Mouse (Mus musculus): ENCODE results near the gene Tgfbr3l.

Tgfbr3l gene

DNA sequence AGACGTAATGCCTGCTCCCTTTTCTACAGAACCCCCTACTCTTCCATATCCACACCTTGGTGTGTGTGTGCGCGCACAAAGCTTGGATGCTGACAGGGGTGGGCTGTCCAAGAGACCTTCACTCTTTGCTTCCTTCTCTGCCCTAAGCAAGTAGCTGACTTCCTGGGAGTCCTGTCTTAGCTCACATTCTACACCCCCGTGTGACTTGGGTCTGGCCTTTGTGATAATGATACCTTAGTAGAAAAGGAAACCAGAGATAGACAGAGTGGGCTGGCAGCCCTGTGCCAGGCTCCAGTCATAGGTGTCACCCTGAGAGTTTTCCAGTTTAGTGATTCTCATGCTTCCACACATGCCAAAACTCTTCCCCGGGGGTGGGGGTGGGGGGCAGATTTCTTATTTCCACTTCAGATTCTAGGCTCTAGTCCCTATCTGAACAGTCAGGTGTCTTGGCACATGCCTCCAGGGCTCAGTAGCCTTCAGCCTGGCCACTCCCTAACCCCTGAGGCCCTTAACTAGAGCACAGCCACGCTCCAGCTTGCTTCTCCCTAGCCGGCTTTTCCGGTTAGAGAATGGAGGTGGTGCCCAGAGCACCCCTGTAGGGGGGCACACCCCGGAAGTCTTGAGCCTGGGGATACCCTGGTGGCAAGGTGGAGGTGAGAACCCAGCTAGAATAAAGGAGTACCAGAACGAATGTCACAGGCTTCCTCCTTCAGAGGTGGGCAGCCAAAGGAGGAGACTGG is 17.2 kb upstream of the Tgfbr3l start:
- in situ Hi-C loops (cut with MboI; ENCODE audit: unreplicated experiment in 2 of 2): loop anchor here (25.0 kb wide), 1 partner anchor 718 kb away; the partner anchor contains the start of genes Mcoln1 (in 2 of the 2) and Pnpla6 (in 2 of the 2)

DNA sequence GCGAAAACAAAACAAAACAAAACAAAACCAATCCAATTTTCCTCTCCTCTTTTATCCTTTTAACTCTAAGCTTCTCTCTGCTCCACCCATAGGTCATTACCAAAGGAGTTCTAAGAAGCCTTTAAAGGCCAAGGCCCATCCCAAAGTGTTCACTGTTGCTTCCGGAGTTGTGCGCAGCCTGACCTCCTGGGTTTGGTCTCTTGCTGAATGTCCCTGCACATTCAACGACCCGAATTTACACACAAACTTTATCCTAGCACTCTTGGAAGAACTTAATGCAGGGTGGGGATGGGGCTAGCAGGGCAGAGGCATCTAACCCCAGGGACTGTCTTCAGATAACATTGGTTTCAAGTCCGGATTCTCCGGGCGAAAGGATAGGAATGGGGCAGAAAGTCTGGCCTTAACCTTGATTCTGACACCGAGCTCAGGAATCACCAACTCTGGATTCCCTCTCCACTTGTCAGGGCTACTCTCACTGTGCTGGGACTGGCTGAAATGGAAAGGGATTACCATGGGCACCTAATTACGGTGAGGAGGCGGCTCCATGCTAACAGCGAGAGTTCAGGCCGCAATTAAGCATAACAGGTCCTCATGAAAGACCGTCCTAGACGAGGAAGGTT is 10.1 kb upstream of the Tgfbr3l start:
- in situ Hi-C loops (cut with MboI; ENCODE audit: unreplicated experiment in 2 of 2): loop anchor here (25.0 kb wide), 1 partner anchor 726 kb away; the partner anchor contains the start of genes Mcoln1 (in 2 of the 2) and Pnpla6 (in 2 of the 2)

DNA sequence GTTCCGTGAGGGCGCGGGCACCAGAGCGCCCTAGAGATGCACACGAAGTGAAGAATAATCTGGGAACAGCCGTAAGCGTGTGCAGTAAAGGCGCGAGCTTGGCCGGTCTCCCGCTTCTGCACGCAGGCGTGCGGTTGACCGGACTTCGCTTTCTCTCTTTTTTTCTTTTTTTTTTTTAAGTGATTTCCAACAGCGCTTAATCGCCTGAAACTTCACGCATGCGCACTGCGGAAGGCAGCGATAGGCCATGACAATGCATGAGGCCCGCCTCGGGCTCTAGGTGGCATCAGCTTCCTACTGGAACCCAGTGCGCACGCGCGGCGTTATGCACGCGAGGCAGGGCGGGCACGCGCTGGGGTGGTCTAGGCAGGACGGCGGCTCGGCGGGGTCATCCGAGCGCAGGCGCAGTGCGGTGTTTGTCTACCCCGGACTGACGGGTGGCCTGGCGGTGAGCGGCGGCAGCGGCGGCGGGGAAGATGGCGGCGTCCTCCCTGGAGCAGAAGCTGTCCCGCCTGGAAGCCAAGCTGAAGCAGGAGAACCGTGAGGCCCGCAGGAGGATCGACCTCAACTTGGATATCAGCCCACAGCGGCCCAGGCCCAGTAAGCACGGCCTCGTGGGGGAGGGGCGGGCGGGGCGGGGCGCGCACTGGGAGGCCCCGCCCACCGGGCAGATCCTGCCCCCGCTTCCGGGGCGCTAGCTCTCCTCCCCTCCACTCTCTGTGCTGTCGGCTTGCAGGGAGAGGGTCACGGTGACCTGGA is 9.4 kb upstream of the Tgfbr3l start, which contains the start of the genes Map2k7 and Gm49320:
Gene Map2k7 (plus strand): TSS at position 307 of the 759 bp plus-strand sequence.
Gene Gm49320 (plus strand): TSS at position 432 of the 759 bp plus-strand sequence.
- in situ Hi-C loops (cut with MboI; ENCODE audit: unreplicated experiment in 2 of 2): loop anchor here (25.0 kb wide), 1 partner anchor 726 kb away; the partner anchor contains the start of genes Mcoln1 (in 2 of the 2) and Pnpla6 (in 2 of the 2)

DNA sequence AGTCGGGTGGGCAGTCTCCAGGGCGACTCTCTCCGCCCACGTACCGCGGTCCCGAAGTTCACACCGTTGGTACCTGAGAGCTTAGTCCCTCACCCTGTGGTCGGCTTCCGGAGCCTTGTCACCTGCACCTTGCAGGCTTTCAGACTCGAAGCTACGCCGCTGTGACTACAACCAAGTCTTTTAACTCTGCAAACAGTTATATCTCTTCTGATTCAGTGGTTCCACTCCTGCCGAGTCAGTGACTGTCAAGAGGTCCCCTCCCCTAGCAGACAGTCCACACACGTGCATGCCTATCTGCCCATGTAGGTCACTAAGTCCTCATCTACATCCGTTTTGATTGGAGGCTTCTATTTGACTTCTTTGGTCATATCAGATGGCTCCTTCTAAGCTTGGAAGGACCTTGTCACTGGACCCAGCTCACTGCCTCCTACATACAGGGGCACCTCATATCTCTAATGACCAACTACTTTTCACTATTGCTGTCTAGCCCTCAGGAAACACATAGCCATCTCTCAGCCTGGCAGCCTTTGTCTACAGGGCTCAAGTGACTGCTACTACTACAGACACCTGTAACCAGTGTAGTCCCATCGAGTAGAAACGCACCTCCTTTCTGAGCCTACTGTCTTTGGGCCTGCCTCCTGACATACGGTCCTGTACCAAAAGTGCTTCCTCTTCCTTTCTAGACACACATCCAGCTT is 8.7 kb upstream of the Tgfbr3l start:
- in situ Hi-C loops (cut with MboI; ENCODE audit: unreplicated experiment in 2 of 2): loop anchor here (25.0 kb wide), 1 partner anchor 727 kb away; the partner anchor contains the start of genes Mcoln1 (in 2 of the 2) and Pnpla6 (in 2 of the 2)

DNA sequence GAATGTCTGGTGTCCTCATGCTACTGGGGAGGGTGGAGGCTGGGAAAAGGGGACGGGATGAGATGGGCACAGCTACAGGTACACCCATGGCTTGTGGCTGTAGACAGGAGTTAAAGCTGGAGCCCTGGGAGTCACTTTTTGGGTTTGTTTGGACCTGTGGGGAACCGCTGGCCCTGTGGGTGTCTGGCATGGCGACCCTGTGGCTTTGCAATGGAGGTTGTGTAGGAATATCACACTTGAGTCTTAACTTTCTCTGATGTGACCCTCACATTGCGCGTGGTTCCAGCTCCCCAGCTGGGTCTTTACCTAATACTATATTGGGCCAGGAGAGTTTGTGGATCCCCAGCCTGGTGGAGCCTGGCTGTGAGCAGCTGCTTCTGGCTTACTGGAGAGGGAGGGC is 3.0 kb upstream of the Tgfbr3l start:
- in situ Hi-C loops (cut with MboI; ENCODE audit: unreplicated experiment in 2 of 2): loop anchor here (10.0 to 25.0 kb wide), 2 partner anchors 430 to 733 kb away; partner anchors contain the start of genes Mcoln1 (in 2 of the 2) and Pnpla6 (in 2 of the 2)

DNA sequence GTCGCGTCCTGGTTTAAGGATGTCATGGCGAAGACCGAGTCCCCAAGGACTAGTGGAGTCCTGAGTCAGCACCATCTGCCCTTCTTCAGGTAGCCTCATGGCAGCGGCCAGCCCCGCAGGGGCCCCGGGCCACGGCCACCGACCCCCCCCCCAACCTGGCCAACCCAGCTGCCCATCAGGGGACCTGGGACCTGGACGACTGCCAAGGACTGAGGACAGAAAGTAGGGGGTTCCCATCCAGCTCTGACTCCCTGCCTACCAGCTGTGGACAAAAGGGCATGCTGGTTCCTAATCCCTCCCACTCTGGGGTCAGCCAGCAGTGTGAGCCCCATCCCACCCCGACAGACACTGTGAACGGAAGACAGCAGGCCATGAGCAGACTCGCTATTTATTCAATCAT is 2.3 kb upstream of the Tgfbr3l start:
- in situ Hi-C loops (cut with MboI; ENCODE audit: unreplicated experiment in 2 of 2): loop anchor here (10.0 to 25.0 kb wide), 2 partner anchors 429 to 733 kb away; partner anchors contain the start of genes Mcoln1 (in 2 of the 2) and Pnpla6 (in 2 of the 2)

DNA sequence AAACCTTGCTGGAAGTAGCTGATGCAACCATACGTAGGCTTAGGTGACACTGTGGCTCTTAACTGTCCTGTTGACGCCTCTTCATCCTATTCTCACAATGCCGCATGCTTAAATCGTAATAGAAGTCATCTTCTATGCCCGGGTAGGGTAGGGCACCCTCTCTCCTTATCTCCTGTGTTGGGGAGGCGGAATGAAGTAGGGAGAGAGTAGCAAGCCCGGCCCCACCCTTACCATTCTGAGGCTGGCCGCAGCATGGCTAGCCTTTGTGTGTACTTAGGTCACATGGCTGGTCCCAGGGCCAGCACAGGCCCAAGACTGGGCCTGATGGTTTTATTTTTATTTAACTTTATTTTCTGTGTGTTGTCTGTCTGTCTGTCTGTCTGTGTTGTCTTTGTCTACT is 773 bp upstream of the Tgfbr3l start:
- in situ Hi-C loops (cut with MboI; ENCODE audit: unreplicated experiment in 2 of 2): loop anchor here (10.0 to 25.0 kb wide), 2 partner anchors 428 to 735 kb away; partner anchors contain the start of genes Mcoln1 (in 2 of the 2) and Pnpla6 (in 2 of the 2)

DNA sequence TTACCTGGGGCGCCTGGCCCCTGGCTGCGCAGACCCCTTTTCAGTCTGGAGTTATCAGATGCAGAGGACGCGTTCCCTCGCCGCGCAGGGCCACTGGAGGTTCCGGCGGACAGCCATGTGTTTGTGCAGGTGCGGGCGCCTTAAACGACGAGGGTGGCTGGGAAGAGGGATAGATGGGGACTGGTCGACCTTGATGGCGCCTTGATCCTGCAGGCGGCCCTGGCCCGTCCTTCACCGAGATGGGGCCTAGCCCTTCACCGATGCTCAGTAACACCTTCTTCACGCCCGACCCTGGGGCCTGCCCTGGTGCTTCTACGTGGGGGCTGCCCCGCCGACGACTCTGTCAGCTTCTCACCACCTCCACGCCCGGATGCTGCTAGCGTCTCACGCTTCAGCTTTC is 1.2 kb downstream of the Tgfbr3l start:
- in situ Hi-C loops (cut with MboI; ENCODE audit: unreplicated experiment in 2 of 2): loop anchor here (10.0 to 25.0 kb wide), 2 partner anchors 426 to 737 kb away; partner anchors contain the start of genes Mcoln1 (in 2 of the 2) and Pnpla6 (in 2 of the 2)

DNA sequence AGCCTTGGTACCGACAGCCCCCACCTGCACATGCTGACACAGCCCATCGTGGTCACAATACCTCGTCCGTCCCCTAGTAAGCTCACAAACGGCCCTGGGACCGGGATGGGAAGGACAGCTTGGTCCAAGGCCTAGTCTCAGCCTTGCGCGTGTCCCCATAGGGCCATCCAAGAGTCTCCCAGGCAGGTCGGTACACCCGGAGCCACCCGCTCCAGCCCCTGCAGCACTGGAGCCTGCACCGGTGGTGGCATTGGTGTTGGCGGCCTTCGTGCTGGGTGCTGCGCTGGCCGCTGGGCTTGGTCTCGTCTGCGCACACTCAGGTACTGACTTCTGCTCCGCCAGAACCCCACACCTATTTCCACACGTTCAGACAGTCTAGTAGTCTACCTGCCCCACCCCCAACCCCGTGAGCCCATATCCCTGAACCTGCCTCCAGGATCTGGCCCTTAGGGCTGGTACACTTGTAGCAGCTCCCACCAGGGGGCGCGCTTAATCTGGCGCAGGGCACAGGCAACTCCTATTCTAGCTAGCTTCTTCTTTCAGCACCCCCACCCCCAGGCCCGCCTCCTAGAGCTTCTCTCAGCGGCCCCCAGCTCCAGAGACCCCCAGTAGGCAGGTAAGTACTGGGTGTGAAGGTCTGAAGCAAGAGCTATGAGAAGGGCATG is 2.4 kb downstream of the Tgfbr3l start:
- in situ Hi-C loops (cut with MboI; ENCODE audit: unreplicated experiment in 2 of 2): loop anchor here in 1 of 2 experiments (10.0 kb wide), 1 partner anchor 264 kb away; no protein-coding TSS in a partner anchor

DNA sequence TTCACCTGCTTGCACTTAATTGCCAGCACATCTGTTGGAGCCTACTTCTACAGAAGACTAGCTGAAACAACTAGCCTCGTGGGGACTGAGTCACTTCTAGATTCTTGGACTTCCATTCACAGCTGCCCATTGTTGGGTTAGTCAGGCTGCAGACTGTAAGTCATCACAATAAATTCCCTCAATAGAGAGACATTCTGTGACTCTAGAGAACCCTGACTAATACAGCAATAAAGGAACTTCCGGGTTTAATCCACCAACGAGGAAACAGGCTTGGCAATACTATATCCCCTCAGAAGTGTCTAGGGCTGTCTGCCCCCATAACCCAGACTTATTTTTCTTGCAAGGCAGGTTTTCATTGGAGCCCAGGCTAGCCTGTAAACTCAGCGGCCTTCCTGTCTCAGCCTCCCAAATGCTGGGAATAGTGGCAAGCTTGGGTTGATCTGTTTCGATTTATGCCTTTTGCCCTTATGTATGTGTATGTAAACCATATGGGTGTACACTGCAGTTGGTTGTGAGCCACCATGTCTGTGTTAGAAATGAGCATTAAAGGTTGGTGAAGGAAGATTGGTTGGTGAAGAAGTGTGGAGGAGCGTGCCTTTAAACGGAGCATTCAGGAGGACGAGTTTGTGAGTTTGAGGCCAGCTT is 4.2 kb downstream of the Tgfbr3l start:
- in situ Hi-C loops (cut with MboI; ENCODE audit: unreplicated experiment in 2 of 2): loop anchor here in 1 of 2 experiments (10.0 kb wide), 1 partner anchor 263 kb away; no protein-coding TSS in a partner anchor

DNA sequence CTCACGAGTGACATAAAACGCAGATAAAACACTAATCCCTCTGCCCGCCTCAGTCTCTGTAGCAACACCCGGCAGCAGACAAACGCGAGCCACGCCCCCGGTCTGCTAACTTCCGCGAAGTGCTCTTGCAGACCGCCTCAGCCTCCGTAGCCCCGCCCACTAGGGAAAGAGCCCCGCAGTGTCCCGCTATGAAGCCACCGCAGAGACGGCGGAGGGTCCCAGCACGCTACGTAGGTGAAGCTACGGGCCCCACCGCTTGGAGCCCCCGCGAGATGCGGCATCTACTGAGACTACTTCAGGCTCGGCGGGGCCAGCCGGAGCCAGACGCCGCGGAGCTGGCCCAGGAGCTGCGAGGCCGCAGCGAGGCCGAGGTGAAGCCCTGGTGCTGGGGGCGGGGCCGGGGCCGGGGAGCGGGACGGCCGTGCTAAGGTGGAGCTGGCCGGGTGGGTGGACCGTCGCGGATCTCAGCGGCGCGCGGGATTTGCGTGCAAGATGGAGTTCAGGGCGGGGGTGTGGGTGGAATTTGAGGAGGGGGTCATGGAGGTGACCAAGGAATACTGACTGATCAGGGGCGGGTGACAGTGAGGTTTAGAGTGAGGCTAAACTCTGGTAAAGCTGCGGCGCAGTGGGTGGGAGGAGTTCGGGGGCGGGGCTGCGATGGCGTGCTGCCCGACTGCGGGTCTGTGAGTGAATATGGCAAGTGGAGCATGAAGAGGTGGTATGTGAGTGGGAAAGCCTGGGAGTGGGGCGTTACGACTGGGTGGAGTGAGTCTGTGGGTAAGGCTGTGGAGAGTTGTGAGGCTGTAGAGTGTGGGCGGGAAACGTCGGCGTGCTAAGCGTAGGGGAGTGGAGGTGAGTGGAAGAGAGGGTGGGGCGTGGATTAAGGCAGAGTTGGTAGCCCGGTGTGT is 5.2 kb downstream of the Tgfbr3l start, which contains the start of gene Snapc2:
Gene Snapc2 (plus strand): TSS at position 147 of the 908 bp plus-strand sequence.
- in situ Hi-C loops (cut with MboI; ENCODE audit: unreplicated experiment in 2 of 2): loop anchor here in 1 of 2 experiments (10.0 kb wide), 1 partner anchor 262 kb away; no protein-coding TSS in a partner anchor

DNA sequence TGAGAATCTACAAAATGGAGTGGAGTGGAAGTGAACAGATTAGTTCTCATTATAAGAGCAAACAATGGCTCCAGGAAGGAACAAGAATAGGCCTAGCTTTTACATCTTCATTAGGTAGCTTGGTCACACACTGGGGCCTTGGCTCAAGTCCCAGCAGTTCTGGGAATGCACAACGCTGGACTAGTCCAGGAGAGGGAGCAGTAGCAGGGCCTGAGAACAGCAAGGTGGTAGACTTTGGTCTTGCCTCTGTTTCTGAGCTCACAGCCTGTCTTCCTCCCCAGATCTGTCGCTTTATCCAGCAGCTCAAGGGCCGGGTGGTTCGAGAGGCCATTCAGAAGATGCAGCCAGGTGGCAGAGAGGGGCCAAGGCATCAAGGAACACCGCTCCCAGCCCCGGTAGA is 6.0 kb downstream of the Tgfbr3l start:
- in situ Hi-C loops (cut with MboI; ENCODE audit: unreplicated experiment in 2 of 2): loop anchor here in 1 of 2 experiments (10.0 kb wide), 1 partner anchor 261 kb away; no protein-coding TSS in a partner anchor

DNA sequence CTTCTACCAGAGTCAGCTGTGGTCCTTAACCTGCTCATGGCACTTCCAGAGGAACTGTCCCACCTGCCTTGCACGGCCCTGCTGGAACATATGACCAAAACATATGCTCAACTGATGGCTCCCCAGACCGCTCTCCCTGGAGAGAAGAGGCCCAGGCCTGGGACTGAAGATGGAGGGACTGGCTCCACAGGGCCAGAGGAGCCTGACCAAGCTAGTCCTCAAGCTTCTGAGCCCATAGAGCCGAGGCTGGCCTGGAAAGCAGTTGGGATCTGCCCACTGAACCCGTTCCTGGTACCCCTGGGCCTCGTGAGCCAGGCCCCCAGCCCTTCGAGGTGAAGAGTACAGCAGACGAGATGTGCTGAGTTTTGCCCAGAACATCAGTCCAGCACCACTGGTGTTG is 7.5 kb downstream of the Tgfbr3l start:
- in situ Hi-C loops (cut with MboI; ENCODE audit: unreplicated experiment in 2 of 2): loop anchor here (5.0 to 10.0 kb wide), 4 partner anchors 63 to 259 kb away; no protein-coding TSS in a partner anchor

DNA sequence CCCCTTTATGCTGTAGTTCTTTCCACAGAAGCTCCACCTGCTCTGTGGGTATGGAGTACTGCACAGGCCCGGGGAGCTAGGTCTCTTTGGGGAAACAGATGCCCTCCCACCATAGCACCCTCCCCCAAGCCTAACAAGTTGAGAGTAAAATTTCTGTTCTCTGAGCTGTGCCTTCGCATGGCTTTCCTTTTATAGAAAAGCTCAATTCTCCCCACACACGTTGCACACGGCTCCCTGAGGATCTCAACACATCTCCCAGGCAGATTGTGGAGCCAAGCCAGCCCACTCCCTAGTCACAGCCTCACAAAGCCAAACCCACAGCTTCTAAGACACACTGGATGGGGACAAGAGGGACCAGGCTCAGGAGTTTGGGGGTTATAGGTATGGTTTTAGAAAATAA is 8.9 kb downstream of the Tgfbr3l start:
- in situ Hi-C loops (cut with MboI; ENCODE audit: unreplicated experiment in 2 of 2): loop anchor here (5.0 to 10.0 kb wide), 4 partner anchors 65 to 258 kb away; no protein-coding TSS in a partner anchor

DNA sequence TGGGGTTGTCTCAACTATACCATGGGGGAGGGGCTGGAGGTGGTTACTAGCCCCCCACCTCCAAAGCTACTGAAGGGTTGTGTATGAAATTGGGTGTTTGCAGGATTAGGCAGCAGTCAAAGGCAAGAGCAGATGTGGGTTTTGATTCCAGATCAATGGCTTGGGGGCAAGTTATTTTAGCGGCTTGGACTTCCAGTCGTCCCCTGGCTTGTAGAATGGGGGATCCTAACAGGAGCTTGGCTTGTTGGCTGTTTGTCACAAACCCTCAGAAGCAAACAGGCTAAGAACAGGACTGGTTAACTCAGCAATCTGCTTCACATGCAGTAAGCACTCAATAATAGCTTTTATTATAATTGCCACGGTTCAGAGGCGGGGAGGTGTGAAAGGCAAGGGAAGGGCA is 9.3 kb downstream of the Tgfbr3l start:
- in situ Hi-C loops (cut with MboI; ENCODE audit: unreplicated experiment in 2 of 2): loop anchor here (5.0 to 10.0 kb wide), 4 partner anchors 65 to 257 kb away; no protein-coding TSS in a partner anchor

DNA sequence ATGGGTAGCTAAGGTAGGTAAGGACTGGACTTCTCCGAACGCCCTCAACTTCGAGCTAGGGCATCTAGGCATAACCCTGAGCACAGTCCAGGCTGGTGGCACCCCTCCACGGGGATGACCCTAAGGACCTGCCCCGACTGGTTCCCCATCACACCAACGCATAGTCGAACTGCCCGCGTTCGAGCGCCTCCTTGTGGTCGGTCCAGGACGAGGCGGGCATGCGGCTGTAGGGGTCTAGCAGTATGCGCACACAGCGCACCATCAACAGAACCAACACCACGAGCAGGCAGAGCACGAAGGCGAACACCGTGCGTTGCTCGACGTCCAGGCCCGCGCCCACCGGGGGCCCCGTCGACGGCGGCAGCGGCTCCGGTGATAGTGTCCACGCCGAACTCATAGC is 10.2 kb downstream of the Tgfbr3l start:
- in situ Hi-C loops (cut with MboI; ENCODE audit: unreplicated experiment in 2 of 2): loop anchor here (5.0 to 10.0 kb wide), 4 partner anchors 64 to 257 kb away; no protein-coding TSS in a partner anchor

DNA sequence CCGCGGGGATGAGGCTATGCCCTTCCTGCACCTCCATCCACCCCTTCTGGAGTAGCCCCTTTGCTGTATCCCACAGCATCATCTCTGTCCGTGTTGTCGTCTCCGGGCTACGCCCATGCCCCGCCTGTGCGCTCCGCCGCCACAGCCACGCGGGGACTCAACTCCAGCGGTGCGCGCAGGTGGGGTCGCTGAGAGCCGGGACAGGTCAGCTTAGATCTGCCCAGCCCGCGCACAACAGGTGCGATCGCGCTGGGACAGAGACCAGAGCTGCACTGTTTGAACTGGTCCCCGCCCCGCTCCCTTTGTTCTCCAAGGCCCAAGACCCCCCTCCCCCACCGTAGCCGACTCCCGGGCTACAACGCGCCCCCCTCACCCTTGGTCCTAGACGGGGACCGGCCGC is 10.7 kb downstream of the Tgfbr3l start:
- in situ Hi-C loops (cut with MboI; ENCODE audit: unreplicated experiment in 2 of 2): loop anchor here (5.0 to 10.0 kb wide), 4 partner anchors 64 to 256 kb away; no protein-coding TSS in a partner anchor

All from v-Abl transformed pro-B cells (cell line).